Mouse (Mus musculus) small intestine, adult 2 months (tissue): ENCODE results near the gene Ets1. TPM values are rescaled to one million over a fixed set of nuclear protein-coding genes. Genes with fewer than 3 reads are reported as not detected.

Experiments
- H3K27ac ChIP-seq: fragments of 200-500 bp; 2 replicates; pipeline ENCODE4 v1.5.1; 2012; ENCODE audit warnings: low read depth, low read length, control low read depth, inconsistent platforms; ENCODE audit not compliant: insufficient read depth
- H3K27me3 ChIP-seq: fragments of 200-500 bp; 2 replicates; pipeline ENCODE4 v1.6.1; 2012; ENCODE audit warnings: mild to moderate bottlenecking, moderate library complexity, low read length, inconsistent platforms; ENCODE audit not compliant: control insufficient read depth, insufficient read depth
- H3K36me3 ChIP-seq: fragments of 200-500 bp; 2 replicates; pipeline ENCODE4 v1.6.1; 2012; ENCODE audit warnings: mild to moderate bottlenecking, low read length, control low read depth, inconsistent platforms; ENCODE audit not compliant: control insufficient read depth, insufficient read depth
- H3K4me1 ChIP-seq: fragments of 200-500 bp; 2 replicates; pipeline ENCODE4 v1.6.1; 2012; ENCODE audit warnings: low read length, inconsistent platforms, mixed read lengths; ENCODE audit not compliant: control insufficient read depth, insufficient read depth, insufficient read length
- H3K4me3 ChIP-seq: fragments of 200-500 bp; 2 replicates; pipeline ENCODE4 v1.5.1; 2012; ENCODE audit warnings: low read depth, mild to moderate bottlenecking, control low read depth, inconsistent platforms, low read length, moderate library complexity
- CTCF ChIP-seq: fragments of 200-500 bp; IDR thresholded peaks from 2 replicates; pipeline ENCODE4 v1.5.1; 2012; ENCODE audit warnings: low read depth, mild to moderate bottlenecking, control low read depth, inconsistent platforms, low read length, moderate library complexity, mixed read lengths; ENCODE audit not compliant: insufficient replicate concordance, insufficient read length; ENCODE audit errors: extremely low read depth
- POLR2A ChIP-seq: fragments of 200-500 bp; IDR thresholded peaks from 2 replicates; pipeline ENCODE4 v1.6.1; 2012; ENCODE audit warnings: low read depth, mild to moderate bottlenecking, control low read depth, inconsistent platforms, low read length, moderate library complexity
- WGBS: fragments of 180-500 bp; shearing (Covaris S2); methylation state at CpG from one replicate; pipeline ENCODE4 v1.1.7; 2018; 5-methylcytosine and 5-hydroxymethylcytosine counted together
- polyA plus RNA-seq: library from polyadenylated mRNA; depleted of rRNA; stranded (reverse); fragments of >200 nt; gene quantifications from 2 replicates; pipeline ENCODE4 v1.2.3, GENCODE M21; 2012; rRNA removed

Gene Ets1
- polyA plus RNA-seq, 1 experiment: 10.2 TPM

DNA sequence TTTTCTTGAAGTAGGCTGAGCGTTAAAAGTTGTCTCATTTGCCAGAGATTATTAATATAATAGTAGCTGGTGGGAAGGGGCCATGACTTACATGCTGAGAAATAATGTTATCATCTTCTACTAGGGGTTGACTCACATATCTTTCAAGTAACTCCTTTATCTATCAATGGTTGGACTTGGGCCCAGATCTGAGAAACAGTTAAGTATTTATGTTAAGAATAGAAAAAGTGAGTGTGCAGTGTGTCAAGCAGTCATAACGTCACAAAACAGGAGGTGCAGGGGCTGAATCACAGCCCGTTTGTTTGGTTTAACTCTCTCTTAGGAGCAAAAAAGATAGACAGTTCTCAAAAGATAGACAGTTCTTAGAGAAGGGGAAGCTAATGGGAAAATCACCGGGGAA lies 170.1 kb downstream of the Ets1 start:
- TF ChIP-seq POLR2A (no peak), CTCF (no peak)
- H3K4me1 ChIP-seq: no peaks in the 10 kb centered on the region
- H3K27ac ChIP-seq: no peak overlapping the region
- H3K36me3 ChIP-seq: no peaks in the 10 kb centered on the region
- no peaks in the 10 kb centered on the region for H3K27me3 ChIP-seq
- H3K4me3 ChIP-seq: no peak overlapping the region
- WGBS: 47% methylated on average over 4 of the region's 4 CpGs

Other genes with a start within 250 kb of the Ets1 start
- gene Fli1, start 93.4 kb upstream of the Ets1 start, polyA plus RNA-seq: 1.8 and 3.1 TPM in 2 replicates